Mouse (Mus musculus) liver, embryonic 13.5 days (tissue): ENCODE measurements around the gene Gm17304. TPM values are rescaled to one million over a fixed set of nuclear protein-coding genes. Genes with fewer than 3 reads are reported as not detected.
A peak's percentile ranks its signal among the peaks of the same experiment; 100 is the strongest.

Source experiments
- ATAC-seq: fragments of 200-750 bp; cut with Nextera tagmentation; 2 replicates; pipeline ENCODE4 v1.8.0; 2017; ENCODE audit warnings: low read depth, mild to moderate bottlenecking, moderate number of reproducible peaks, moderate library complexity
- DNase-seq: peaks from one replicate; pipeline ENCODE4 v3.0.0; 2022
- H3K27ac ChIP-seq: fragments of 300-500 bp; sonication (generic); 2 replicates; pipeline ENCODE4 v1.5.1; 2015; ENCODE audit warnings: moderate library complexity, mild to moderate bottlenecking, inconsistent platforms
- H3K27me3 ChIP-seq: fragments of 300-500 bp; sonication (generic); 2 replicates; pipeline ENCODE4 v1.6.1; 2015; ENCODE audit warnings: mild to moderate bottlenecking, inconsistent platforms
- H3K36me3 ChIP-seq: fragments of 300-500 bp; sonication (generic); 2 replicates; pipeline ENCODE4 v1.6.1; 2015; ENCODE audit warnings: mild to moderate bottlenecking, inconsistent platforms
- H3K4me1 ChIP-seq: fragments of 300-500 bp; sonication (generic); replicated peaks from 2 replicates; pipeline ENCODE4 v1.6.1; 2015; ENCODE audit warnings: inconsistent platforms
- H3K4me2 ChIP-seq: fragments of 300-500 bp; sonication (generic); 2 replicates; pipeline ENCODE4 v1.6.1; 2015; ENCODE audit warnings: inconsistent platforms, mild to moderate bottlenecking, moderate library complexity
- H3K4me3 ChIP-seq: fragments of 300-500 bp; sonication (generic); replicated peaks from 2 replicates; pipeline ENCODE4 v1.5.1; 2015; ENCODE audit warnings: mild to moderate bottlenecking, inconsistent platforms
- H3K9ac ChIP-seq: fragments of 300-500 bp; sonication (generic); 2 replicates; pipeline ENCODE4 v1.6.1; 2015; ENCODE audit warnings: mild to moderate bottlenecking, inconsistent platforms
- H3K9me3 ChIP-seq: fragments of 300-500 bp; sonication (generic); replicated peaks from 2 replicates; pipeline ENCODE4 v1.6.1; 2016; ENCODE audit warnings: inconsistent platforms
- WGBS: fragments of 180-500 bp; shearing (Covaris S2); methylation state at CpG from one replicate; pipeline ENCODE4 v1.1.7; 2015; ENCODE audit not compliant: insufficient replicate concordance; 5-methylcytosine and 5-hydroxymethylcytosine counted together
- polyA plus RNA-seq: library from polyadenylated mRNA; unstranded; fragments of >200 nt; fragmentation: Nextera tagmentation; extraction: Ambion mirVana; gene quantifications from 2 replicates; pipeline ENCODE4 v1.2.1, GENCODE M21; 2015

Gm17304 gene
- polyA plus RNA-seq, 1 experiment from 2014 or later: not detected

- no peak for ATAC-seq
- WGBS: 92% methylated on average over 4 of the region's 4 CpGs
Measured at GRCm38 (mm10) chr5:106623337-106623736, 14.4 kb downstream of the Gm17304 start.

GRCm38 (mm10) chr5:106628369-106629149 lies 19.7 kb downstream of the Gm17304 start:
- Histone ChIP-seq H3K4me3 (no peak overlapping the region), H3K27me3 (no peaks in the 10 kb centered on the region), H3K4me1 (no peaks in the 10 kb centered on the region), H3K9ac (no peak overlapping the region), H3K27ac (no peak overlapping the region), H3K36me3 (peaks cover 27% of the 10 kb centered on the region), H3K4me2 (no peak overlapping the region), H3K9me3 (no peaks in the 10 kb centered on the region)
- DNase-seq (no peak), ATAC-seq (no peak)
- 76% methylated on average over 8 of the region's 8 CpGs for WGBS

More at GRCm38 (mm10) chr5:106623337-106623736, 14.4 kb downstream of the Gm17304 start:
- no peaks in the 10 kb centered on the region for H3K27me3 ChIP-seq
- H3K4me2 ChIP-seq: no peak overlapping the region
- H3K36me3 ChIP-seq: peaks cover 46% of the 10 kb centered on the region
- no peaks in the 10 kb centered on the region for H3K4me1 ChIP-seq
- H3K4me3 ChIP-seq: no peak overlapping the region
- DNase-seq: no peak
- H3K9ac ChIP-seq: no peak overlapping the region
- no peak overlapping the region for H3K27ac ChIP-seq
- no peaks in the 10 kb centered on the region for H3K9me3 ChIP-seq

DNA sequence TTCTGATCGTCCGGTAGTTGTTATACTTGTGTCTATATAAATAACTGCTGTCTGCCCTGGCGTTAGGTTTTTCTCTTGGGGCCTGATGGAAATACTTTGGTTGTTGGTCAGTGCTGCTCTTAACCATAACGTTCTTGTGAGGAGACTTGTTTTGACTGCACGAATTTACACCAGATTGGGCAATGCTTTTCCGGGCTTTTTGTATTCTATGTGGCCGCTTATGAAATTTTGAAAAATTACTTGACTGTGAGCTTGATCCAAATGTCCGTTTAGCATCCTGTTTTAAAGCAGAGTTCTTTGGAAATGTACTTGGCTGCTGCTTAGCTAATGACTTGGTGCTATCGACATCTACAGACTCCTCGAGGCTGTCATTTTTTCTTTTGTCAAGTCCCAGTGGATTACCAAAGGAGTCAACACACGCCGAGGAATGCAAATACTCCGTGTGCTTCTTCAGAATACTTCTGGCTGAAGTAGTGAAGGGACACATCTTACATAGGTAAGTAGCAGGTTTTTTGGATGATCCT lies 27.6 kb downstream of the Gm17304 start:
- DNase-seq (no peak), ATAC-seq (no peak)
- Histone ChIP-seq H3K27me3 (no peaks in the 10 kb centered on the region), H3K4me1 (no peaks in the 10 kb centered on the region), H3K9ac (no peak overlapping the region), H3K36me3 (peaks cover 49% of the 10 kb centered on the region), H3K4me2 (no peak overlapping the region), H3K4me3 (no peak overlapping the region), H3K9me3 (no peaks in the 10 kb centered on the region), H3K27ac (no peak overlapping the region)
- 87% methylated on average over 13 of the region's 13 CpGs for WGBS

- no peaks in the 10 kb centered on the region for H3K27me3 ChIP-seq
- no peaks in the 10 kb centered on the region for H3K9me3 ChIP-seq
- DNase-seq (no peak), ATAC-seq (no peak)
- H3K36me3 ChIP-seq: peaks cover 37% of the 10 kb centered on the region
- no peak overlapping the region for H3K9ac ChIP-seq
- no peak overlapping the region for H3K4me2 ChIP-seq
- H3K4me1 ChIP-seq: peaks cover 10% of the 10 kb centered on the region
- no peak overlapping the region for H3K27ac ChIP-seq
- H3K4me3 ChIP-seq: no peak overlapping the region
- WGBS: 71% methylated on average over 2 of the region's 2 CpGs
Measured at GRCm38 (mm10) chr5:106639627-106640026, 30.7 kb downstream of the Gm17304 start.

- H3K4me2 ChIP-seq: no peak overlapping the region
- peaks cover 30% of the 10 kb centered on the region for H3K36me3 ChIP-seq
- H3K9ac ChIP-seq: no peak overlapping the region
- WGBS: 78% methylated on average over 5 of the region's 5 CpGs
- no peaks in the 10 kb centered on the region for H3K27me3 ChIP-seq
- no peak for ATAC-seq
- peaks cover 10% of the 10 kb centered on the region for H3K4me1 ChIP-seq
- no peak overlapping the region for H3K4me3 ChIP-seq
- no peak overlapping the region for H3K27ac ChIP-seq
- no peak for DNase-seq
- H3K9me3 ChIP-seq: no peaks in the 10 kb centered on the region
Measured at GRCm38 (mm10) chr5:106640235-106640809, 31.4 kb downstream of the Gm17304 start.

DNA sequence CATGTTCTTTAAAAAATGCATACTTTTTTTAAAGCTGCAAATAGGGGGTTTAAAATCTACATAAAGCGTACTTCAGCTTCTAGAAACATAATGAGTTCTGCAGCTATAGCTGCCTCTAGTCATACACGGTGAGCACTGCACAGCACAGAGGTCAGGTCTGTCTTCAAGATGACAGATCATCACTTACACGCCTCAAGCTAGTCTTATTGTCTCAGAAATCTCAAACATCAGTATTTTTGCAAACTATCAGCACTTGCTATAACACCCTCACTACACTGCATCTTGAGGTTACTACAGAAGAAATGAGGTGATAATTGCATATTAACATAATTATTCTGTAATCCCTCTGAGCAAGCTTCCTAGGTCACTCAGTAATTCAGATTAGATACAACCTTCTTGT lies 33.0 kb downstream of the Gm17304 start:
- WGBS: 89% methylated on average over 3 of the region's 3 CpGs
- ATAC-seq: no peak
- DNase-seq: no peak

GRCm38 (mm10) chr5:106643434-106643833 lies 34.5 kb downstream of the Gm17304 start:
- 52% methylated on average over 4 of the region's 4 CpGs for WGBS
- Histone ChIP-seq H3K4me1 (peaks cover 10% of the 10 kb centered on the region), H3K27ac (no peak overlapping the region), H3K27me3 (no peaks in the 10 kb centered on the region), H3K9me3 (no peaks in the 10 kb centered on the region), H3K36me3 (no peaks in the 10 kb centered on the region), H3K9ac (no peak overlapping the region), H3K4me2 (no peak overlapping the region), H3K4me3 (no peak overlapping the region)
- ATAC-seq (peak; percentile 66), DNase-seq (no peak)

More for the DNA sequence above, 33.0 kb downstream of the Gm17304 start:
- H3K4me2 ChIP-seq: no peak overlapping the region
- H3K27me3 ChIP-seq: no peaks in the 10 kb centered on the region
- peaks cover 10% of the 10 kb centered on the region for H3K4me1 ChIP-seq
- H3K9me3 ChIP-seq: no peaks in the 10 kb centered on the region
- no peak overlapping the region for H3K27ac ChIP-seq
- no peak overlapping the region for H3K9ac ChIP-seq
- peaks cover 15% of the 10 kb centered on the region for H3K36me3 ChIP-seq
- H3K4me3 ChIP-seq: no peak overlapping the region

DNA sequence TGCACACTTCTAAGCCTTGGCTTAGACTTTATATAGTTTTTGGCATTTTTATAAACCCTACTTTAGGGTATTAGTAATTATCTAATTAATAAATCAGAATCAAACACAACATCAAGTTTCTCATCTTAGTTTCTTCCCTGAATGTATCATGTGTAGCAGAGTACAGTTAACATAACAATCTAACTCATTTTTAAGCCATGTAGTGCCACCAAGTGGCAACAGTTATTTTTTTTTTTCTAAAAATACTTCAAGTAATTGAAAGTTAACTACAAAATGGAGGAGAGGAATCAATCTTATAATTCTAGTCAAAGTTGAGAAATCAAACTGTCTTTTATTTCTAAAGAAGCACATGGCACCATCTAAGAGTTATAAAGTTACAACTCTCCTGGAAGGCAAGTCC lies 40.5 kb downstream of the Gm17304 start:
- Histone ChIP-seq H3K4me3 (no peak overlapping the region), H3K27ac (no peak overlapping the region), H3K36me3 (peaks cover 8% of the 10 kb centered on the region), H3K4me1 (peaks cover 22% of the 10 kb centered on the region), H3K9me3 (no peaks in the 10 kb centered on the region), H3K27me3 (no peaks in the 10 kb centered on the region), H3K4me2 (no peak overlapping the region), H3K9ac (no peak overlapping the region)
- no peak for ATAC-seq
- DNase-seq: no peak

DNA sequence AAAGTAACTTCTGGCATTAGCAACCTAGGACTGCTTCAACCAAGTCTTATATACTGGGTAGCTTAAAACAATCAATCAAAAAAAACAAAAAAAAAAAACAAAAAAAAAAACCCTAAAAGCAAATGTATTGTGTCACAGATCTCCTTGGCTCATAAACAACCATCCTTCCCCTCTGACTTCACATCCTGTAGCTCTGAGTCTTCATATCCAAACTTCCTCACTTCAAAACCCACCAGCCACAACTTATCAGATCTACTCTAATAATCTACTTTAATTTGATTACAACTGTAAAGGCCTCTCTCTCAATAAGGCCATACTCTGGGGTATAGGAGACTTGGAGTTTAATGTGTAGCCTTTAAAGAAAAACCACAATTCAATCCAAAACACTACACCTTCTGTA lies 41.1 kb downstream of the Gm17304 start:
- Histone ChIP-seq H3K4me1 (peaks cover 22% of the 10 kb centered on the region), H3K27ac (no peak overlapping the region), H3K4me3 (no peak overlapping the region), H3K27me3 (no peaks in the 10 kb centered on the region), H3K9me3 (no peaks in the 10 kb centered on the region), H3K9ac (no peak overlapping the region), H3K36me3 (peaks cover 14% of the 10 kb centered on the region), H3K4me2 (no peak overlapping the region)
- DNase-seq: no peak
- no peak for ATAC-seq

DNA sequence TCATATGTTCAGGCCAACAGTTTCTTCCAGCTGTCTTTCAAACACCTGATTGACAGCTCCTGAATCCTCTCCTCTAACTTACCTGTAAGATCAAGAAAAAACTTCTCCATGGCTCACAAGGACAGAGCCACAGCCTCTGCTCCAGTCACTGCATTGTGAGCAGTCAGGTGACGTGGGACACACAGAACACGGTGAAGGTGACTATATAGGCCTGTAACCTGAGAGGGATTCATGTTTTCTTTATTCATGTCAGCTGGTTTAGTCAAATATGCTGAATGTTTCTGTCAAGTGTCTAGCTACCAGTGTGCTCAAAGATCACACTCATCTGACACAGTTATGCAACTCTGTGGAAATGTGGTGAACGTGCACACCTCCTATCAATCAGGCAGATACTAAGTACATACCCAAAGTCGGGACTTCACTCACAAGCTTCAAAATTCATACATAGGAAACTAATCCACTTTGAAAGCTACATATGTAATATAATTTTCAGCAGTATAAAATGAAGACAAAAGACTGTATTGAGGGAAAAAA lies 43.4 kb downstream of the Gm17304 start:
- WGBS: 78% methylated on average over 4 of the region's 4 CpGs
- H3K9ac ChIP-seq: no peak overlapping the region
- H3K27me3 ChIP-seq: no peaks in the 10 kb centered on the region
- H3K27ac ChIP-seq: no peak overlapping the region
- H3K4me3 ChIP-seq: no peak overlapping the region
- H3K4me1 ChIP-seq: peaks cover 22% of the 10 kb centered on the region
- H3K4me2 ChIP-seq: no peak overlapping the region
- no peaks in the 10 kb centered on the region for H3K9me3 ChIP-seq
- ATAC-seq (no peak), DNase-seq (no peak)
- peaks cover 18% of the 10 kb centered on the region for H3K36me3 ChIP-seq

DNA sequence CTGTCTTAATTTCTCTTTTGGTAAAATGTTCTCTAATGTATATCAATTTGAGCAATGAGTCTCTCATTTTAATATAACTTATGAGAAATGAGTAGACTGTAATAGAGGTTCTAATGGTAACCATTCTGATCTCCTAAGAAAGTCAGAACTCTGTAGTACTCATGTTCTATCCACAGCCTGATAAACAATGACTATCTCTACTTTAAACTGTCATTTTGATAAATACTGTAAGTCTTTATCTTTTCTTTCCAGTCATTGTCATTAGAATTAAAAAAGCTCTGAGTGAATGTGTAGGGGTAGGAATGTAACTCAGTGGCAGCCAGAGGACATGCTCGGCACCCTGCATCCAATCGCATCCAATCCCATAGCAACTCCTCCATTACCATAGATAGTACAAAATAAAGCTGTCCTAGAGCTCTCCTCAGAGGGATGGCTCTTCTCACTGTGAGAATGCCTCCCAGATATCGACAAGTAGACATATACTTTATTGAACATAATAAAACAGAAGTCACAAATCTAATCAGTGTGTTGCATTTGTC lies 44.0 kb downstream of the Gm17304 start:
- Histone ChIP-seq H3K9me3 (no peaks in the 10 kb centered on the region), H3K9ac (no peak overlapping the region), H3K4me2 (no peak overlapping the region), H3K27ac (no peak overlapping the region), H3K4me3 (no peak overlapping the region), H3K36me3 (peaks cover 18% of the 10 kb centered on the region), H3K27me3 (no peaks in the 10 kb centered on the region), H3K4me1 (peaks cover 22% of the 10 kb centered on the region)
- ATAC-seq (peak; percentile 61; the same call in 1 of the 2 replicates), DNase-seq (no peak)
- WGBS: 68% methylated on average over 3 of the region's 3 CpGs
